ENCODE assay signal across 19 mouse cellular contexts in the genomic region with DNA sequence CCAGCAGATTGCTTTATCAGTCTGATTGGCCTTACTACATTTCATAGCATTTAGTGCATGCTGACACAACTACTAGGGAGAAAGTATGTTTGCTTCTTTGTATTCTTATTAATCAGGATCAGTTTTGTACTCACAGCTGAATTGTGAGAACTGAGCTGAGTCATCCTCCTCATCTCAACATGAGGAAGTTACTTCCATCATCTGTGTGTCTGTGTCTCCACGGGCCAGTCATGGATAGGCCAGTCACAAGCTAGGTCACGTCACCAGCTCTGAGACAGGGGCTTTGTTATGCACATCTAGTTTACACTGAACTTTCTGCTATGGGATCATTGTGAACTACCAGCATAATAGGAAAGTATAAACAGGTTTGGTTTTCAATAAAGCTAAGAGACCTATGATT. TPM values are rescaled to one million over a fixed set of nuclear protein-coding genes. Genes with fewer than 3 reads are reported as not detected.
"Had no signal": no experiment of that assay in that cellular context is flagged by ENCODE, and none has a peak within 500 bp of the region (broad histone marks: within the 10 kb centered on the region; RNA-seq: fewer than 3 reads in every experiment).

No protein-coding gene starts in this region.

- DNase-seq: kidney, adult 8-10 months; kidney, postnatal 25 days; layer of hippocampus, adult 9-11 months; layer of hippocampus, postnatal 36 days; liver, embryonic 13.5 days; lung, adult 2 months; lung, postnatal 36 days; right cerebral cortex, postnatal 4 days; spleen, adult 18-20 months; thymus, adult 18-20 months; thymus, postnatal 25 days had no signal

- ATAC-seq: intestine, postnatal 0 days; lung, postnatal 0 days; midbrain, embryonic 13.5 days had no signal

- H3K9ac ChIP-seq: limb, embryonic 12.5 days; liver, embryonic 13.5 days; midbrain, embryonic 13.5 days; neural tube, embryonic 15.5 days had no signal

- H3K27me3 ChIP-seq: limb, embryonic 12.5 days; liver, embryonic 13.5 days; midbrain, embryonic 13.5 days; neural tube, embryonic 15.5 days had no signal

- H3K9me3 ChIP-seq: limb, embryonic 12.5 days; liver, embryonic 13.5 days; midbrain, embryonic 13.5 days; neural tube, embryonic 15.5 days had no signal

- H3K4me3 ChIP-seq: limb, embryonic 12.5 days; liver, embryonic 13.5 days; midbrain, embryonic 13.5 days; myocyte; neural tube, embryonic 15.5 days had no signal

- H3K4me1 ChIP-seq: limb, embryonic 12.5 days; midbrain, embryonic 13.5 days; neural tube, embryonic 15.5 days had no signal

- H3K36me3 ChIP-seq: neural tube, embryonic 15.5 days had no signal

- H3K27ac ChIP-seq: limb, embryonic 12.5 days; liver, embryonic 13.5 days; midbrain, embryonic 13.5 days; neural tube, embryonic 15.5 days had no signal

RNA-seq across cellular contexts. Expression of a gene that starts 51.8 kb away (rescaled TPM):
- total RNA-seq: megakaryocyte-erythroid progenitor cell, adult 5-6 weeks had no signal
- polyA plus RNA-seq: kidney, embryonic 16.5 days had no signal
